Mouse (Mus musculus) hindbrain, embryonic 12.5 days (tissue): Measurements from ENCODE around the gene Oprm1. TPM values are rescaled to one million over a fixed set of nuclear protein-coding genes. Genes with fewer than 3 reads are reported as not detected.

Source experiments
- ATAC-seq: fragments of 200-750 bp; cut with Nextera tagmentation; 2 replicates; pipeline ENCODE4 v1.8.0; 2017; ENCODE audit warnings: moderate TSS enrichment; ENCODE audit not compliant: low FRiP score
- H3K27ac ChIP-seq: fragments of 300-500 bp; sonication (generic); 2 replicates; pipeline ENCODE4 v1.5.1; 2016; ENCODE audit warnings: mild to moderate bottlenecking
- H3K27me3 ChIP-seq: fragments of 300-500 bp; sonication (generic); 2 replicates; pipeline ENCODE4 v1.6.1; 2016; ENCODE audit warnings: mild to moderate bottlenecking
- H3K36me3 ChIP-seq: fragments of 300-500 bp; sonication (generic); 2 replicates; pipeline ENCODE4 v1.6.1; 2016; ENCODE audit warnings: mild to moderate bottlenecking
- H3K4me1 ChIP-seq: fragments of 300-500 bp; sonication (generic); 2 replicates; pipeline ENCODE4 v1.6.1; 2016
- H3K4me2 ChIP-seq: fragments of 300-500 bp; sonication (generic); replicated peaks from 2 replicates; pipeline ENCODE4 v1.6.1; 2016; ENCODE audit warnings: mild to moderate bottlenecking
- H3K4me3 ChIP-seq: fragments of 300-500 bp; sonication (generic); 2 replicates; pipeline ENCODE4 v1.5.1; 2016; ENCODE audit warnings: mild to moderate bottlenecking
- H3K9ac ChIP-seq: fragments of 300-500 bp; sonication (generic); 2 replicates; pipeline ENCODE4 v1.6.1; 2016; ENCODE audit warnings: mild to moderate bottlenecking, moderate library complexity
- H3K9me3 ChIP-seq: fragments of 300-500 bp; sonication (generic); replicated peaks from 2 replicates; pipeline ENCODE4 v1.6.1; 2016; ENCODE audit warnings: mild to moderate bottlenecking
- WGBS: fragments of 180-500 bp; shearing (Covaris S2); methylation state at CpG from one replicate; pipeline ENCODE4 v1.1.7; 2016; 5-methylcytosine and 5-hydroxymethylcytosine counted together
- polyA plus RNA-seq: library from polyadenylated mRNA; unstranded; fragments of >200 nt; fragmentation: Nextera tagmentation; extraction: Ambion mirVana; gene quantifications from 2 replicates; pipeline ENCODE4 v1.2.1, GENCODE M21; 2016

Gene Oprm1
- polyA plus RNA-seq, 1 experiment from 2014 or later: 1.1 TPM

DNA sequence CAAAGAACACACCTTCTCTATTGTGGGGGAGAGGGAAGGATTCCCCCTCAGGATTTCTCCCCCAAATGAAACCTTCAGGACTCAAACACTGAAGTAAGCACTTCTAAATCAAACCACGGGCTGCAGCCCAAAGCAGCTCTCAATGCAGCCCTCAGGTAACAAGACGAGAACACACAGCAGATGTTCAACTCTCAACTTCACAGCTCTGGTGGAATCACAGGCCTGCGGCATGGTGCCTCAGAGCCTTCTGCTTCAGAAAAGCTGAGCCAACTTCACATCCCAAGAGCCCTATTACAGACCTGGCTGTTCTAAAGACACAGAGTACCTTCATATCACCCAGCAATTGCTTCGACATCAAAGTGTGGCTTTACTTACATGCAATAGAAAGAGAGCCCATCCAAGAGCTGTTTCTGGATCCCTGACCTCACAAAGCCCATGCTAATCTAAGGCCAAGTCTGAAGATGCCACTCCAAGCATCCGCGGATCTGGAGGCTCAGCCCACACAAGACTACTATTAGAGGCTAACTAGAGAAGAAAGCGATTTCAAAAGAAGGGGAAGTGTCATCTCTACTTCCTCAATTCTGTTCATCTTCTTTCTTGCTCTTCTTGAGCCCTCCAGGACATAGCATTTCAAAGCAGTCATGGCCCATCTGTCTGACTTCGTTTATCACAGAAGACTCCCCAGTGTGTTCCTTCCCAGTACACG, 305.6 kb downstream of the Oprm1 start:
- no peaks in the 10 kb centered on the region for H3K9me3 ChIP-seq
- H3K4me2 ChIP-seq: no peak overlapping the region
- WGBS: 85% methylated on average over 9 of the region's 9 CpGs
- no peaks in the 10 kb centered on the region for H3K4me1 ChIP-seq
- no peak overlapping the region for H3K4me3 ChIP-seq
- H3K27ac ChIP-seq: no peak overlapping the region
- H3K36me3 ChIP-seq: no peaks in the 10 kb centered on the region
- no peaks in the 10 kb centered on the region for H3K27me3 ChIP-seq
- no peak for ATAC-seq
- no peak overlapping the region for H3K9ac ChIP-seq

DNA sequence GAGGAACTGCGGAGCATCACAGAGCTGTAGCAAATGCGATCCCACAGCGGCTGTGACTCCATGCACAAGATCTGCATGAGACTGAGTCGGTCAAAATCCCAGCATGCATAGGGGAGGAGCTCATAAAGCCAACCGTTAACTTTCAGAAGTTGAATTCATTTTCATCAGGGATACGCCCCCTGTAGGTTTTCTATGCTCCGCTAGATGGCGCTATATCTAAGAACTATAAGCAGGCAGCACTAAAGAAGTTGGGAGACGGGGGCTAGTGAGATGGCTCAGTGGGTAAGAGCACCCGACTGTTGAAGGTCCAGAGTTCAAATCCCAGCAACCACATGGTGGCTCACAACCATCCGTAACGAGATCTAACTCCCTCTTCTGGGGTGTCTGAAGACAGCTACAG, 310.3 kb downstream of the Oprm1 start:
- no peaks in the 10 kb centered on the region for H3K4me1 ChIP-seq
- H3K4me2 ChIP-seq: no peak overlapping the region
- ATAC-seq: no peak
- 69% methylated on average over 12 of the region's 12 CpGs for WGBS
- H3K9ac ChIP-seq: no peak overlapping the region
- no peaks in the 10 kb centered on the region for H3K36me3 ChIP-seq
- H3K9me3 ChIP-seq: no peaks in the 10 kb centered on the region
- no peak overlapping the region for H3K4me3 ChIP-seq
- no peak overlapping the region for H3K27ac ChIP-seq
- no peaks in the 10 kb centered on the region for H3K27me3 ChIP-seq

DNA sequence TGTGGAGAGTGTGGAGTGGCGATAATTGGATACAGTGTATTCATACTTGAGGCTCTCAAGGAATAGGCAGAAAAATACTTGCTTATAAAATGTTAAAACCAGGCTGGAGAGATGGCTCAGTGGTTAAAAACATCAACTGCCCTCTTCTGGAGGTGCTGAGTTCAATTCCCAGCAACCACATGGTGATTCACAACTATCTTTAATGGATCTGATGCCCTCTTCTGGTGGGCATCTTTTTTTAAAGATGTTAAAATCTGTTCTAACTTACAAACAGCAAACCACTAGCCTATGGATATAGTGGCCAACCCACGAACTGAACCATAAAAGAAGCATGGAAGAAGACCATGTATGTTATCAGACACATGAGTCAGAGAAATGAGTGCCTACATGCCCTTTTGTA, 310.8 kb downstream of the Oprm1 start:
- Histone ChIP-seq H3K36me3 (no peaks in the 10 kb centered on the region), H3K9me3 (no peaks in the 10 kb centered on the region), H3K4me2 (no peak overlapping the region), H3K9ac (no peak overlapping the region), H3K27me3 (no peaks in the 10 kb centered on the region), H3K4me1 (no peaks in the 10 kb centered on the region), H3K4me3 (no peak overlapping the region), H3K27ac (no peak overlapping the region)
- ATAC-seq: no peak
- 90% methylated on average over 2 of the region's 2 CpGs for WGBS

DNA sequence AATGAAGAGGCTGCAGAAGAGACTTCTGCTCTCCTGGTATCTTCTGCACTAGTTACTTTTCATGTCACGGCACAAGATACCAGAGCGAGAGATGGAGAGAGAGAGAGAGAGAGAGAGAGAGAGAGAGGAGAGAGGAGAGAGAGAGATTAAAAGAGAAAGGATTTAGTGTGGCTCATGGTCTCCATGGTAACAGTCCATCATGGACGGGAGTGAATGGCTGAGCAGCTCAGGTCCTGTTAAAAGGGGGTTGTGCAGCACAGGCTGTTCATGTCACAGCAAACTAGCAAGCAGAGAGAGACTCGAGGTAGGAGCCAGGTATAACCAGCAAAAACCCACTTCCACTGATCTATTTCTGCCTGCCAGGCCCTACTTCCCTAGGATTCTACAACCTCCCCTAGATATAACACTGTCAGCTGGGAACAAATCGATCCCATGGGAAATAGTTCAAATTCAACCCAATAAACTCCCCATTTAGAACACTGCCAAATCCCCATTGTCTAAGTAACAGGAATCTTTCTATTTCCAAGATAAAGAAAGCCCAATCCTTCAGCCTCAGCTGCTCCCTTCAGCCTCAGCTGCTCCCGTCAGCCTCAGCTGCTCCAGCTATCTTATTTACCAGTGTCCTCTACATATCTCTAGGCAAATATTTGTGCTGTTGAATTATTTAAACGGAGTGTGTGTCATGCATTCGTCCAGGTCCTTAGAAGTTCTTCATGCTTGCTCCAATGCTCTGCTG, 312.0 kb downstream of the Oprm1 start:
- H3K36me3 ChIP-seq: no peaks in the 10 kb centered on the region
- WGBS: 72% methylated on average over 8 of the region's 8 CpGs
- no peaks in the 10 kb centered on the region for H3K9me3 ChIP-seq
- H3K4me2 ChIP-seq: no peak overlapping the region
- H3K4me1 ChIP-seq: no peaks in the 10 kb centered on the region
- H3K27ac ChIP-seq: no peak overlapping the region
- peak; percentile 46; the same call in 1 of the 2 replicates for ATAC-seq
- H3K27me3 ChIP-seq: no peaks in the 10 kb centered on the region
- no peak overlapping the region for H3K9ac ChIP-seq
- H3K4me3 ChIP-seq: no peak overlapping the region

DNA sequence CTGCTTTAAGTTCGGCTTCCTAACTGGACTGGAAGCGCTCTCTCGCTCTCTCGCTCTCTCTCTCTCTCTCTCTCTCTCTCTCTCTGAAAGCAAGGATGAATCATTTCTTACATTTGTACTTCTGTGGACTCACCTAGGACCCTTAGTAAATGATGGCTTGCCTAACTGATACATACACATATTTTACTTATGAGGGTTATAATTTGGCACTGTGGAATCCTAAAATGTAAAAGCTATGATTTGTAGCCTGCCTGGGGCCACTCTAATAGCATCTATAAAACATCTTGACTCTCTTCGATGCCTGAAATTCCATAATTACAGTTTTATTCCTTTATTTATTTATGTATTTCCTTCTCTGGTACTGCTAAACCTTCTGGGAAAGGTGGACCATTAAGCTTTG, 312.6 kb downstream of the Oprm1 start:
- H3K4me2 ChIP-seq: no peak overlapping the region
- no peaks in the 10 kb centered on the region for H3K4me1 ChIP-seq
- H3K9ac ChIP-seq: no peak overlapping the region
- H3K4me3 ChIP-seq: no peak overlapping the region
- 90% methylated on average over 5 of the region's 5 CpGs for WGBS
- no peak for ATAC-seq
- no peaks in the 10 kb centered on the region for H3K9me3 ChIP-seq
- no peak overlapping the region for H3K27ac ChIP-seq
- no peaks in the 10 kb centered on the region for H3K36me3 ChIP-seq
- H3K27me3 ChIP-seq: no peaks in the 10 kb centered on the region

DNA sequence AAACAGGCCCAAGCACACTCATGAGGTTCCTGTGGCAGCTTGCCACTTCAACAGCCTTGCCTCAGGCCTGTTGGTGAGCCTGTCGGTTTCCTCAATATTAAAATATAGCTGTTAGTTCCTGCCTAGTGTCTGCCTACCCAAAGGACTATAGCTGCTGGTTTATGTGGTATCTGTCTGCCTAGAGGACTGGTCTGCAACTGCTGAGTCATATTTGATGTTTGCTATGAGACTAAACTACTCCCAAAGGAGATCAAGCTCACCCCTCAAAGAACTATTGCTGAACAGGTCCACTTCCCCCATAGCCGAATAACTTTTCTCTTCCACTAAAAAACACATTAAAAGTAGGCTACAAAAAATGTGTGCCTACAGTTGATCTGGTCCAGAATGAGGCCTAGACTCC, 315.9 kb downstream of the Oprm1 start:
- Histone ChIP-seq H3K27ac (no peak overlapping the region), H3K36me3 (no peaks in the 10 kb centered on the region), H3K9me3 (no peaks in the 10 kb centered on the region), H3K27me3 (no peaks in the 10 kb centered on the region), H3K4me1 (no peaks in the 10 kb centered on the region), H3K4me3 (no peak overlapping the region), H3K4me2 (no peak overlapping the region), H3K9ac (no peak overlapping the region)
- WGBS: 89% methylated on average over 2 of the region's 2 CpGs
- no peak for ATAC-seq

DNA sequence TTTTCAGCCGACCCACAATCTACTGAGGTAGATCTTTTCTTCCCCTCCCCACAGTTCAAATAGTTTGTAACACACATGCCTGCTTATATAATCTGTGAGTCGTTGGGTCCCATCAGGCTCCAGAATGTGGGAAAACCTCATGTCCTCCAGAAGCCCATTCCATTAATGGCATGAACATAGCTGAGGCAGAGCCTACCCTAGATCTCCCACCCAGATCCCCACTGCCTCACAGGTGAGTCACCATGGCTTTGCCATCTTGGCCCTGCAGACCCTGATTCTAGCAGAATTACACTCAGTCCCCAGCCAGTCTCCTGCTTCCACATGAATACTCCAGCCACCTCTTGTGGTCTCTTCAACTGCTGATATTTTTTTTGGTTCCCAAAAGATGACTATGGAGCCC, 317.4 kb downstream of the Oprm1 start:
- 86% methylated on average over 2 of the region's 2 CpGs for WGBS
- Histone ChIP-seq H3K27ac (no peak overlapping the region), H3K36me3 (no peaks in the 10 kb centered on the region), H3K9ac (no peak overlapping the region), H3K4me2 (no peak overlapping the region), H3K4me1 (no peaks in the 10 kb centered on the region), H3K9me3 (no peaks in the 10 kb centered on the region), H3K27me3 (no peaks in the 10 kb centered on the region), H3K4me3 (no peak overlapping the region)
- no peak for ATAC-seq

DNA sequence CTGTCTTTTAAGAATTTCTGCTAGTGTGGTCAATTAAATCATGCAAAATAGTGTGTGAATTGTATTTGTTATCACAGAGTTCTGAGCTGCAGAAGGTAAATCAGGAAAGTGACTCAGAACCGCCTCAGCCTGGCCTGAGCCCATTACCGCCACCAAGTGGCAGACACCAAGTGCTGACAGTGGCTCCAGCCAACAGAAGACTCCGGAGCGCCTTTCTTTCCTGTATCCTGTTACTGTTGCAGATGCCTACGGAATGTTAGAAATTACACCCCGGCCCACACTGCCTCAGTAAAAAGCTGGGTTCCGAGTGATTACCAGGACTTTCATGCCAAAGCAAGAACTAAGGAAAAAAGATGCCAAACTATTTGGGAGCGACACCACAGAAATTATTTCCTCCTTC, 317.9 kb downstream of the Oprm1 start:
- H3K4me3 ChIP-seq: no peak overlapping the region
- peak; percentile 85 for ATAC-seq
- H3K9me3 ChIP-seq: no peaks in the 10 kb centered on the region
- no peak overlapping the region for H3K9ac ChIP-seq
- H3K27ac ChIP-seq: no peak overlapping the region
- H3K36me3 ChIP-seq: no peaks in the 10 kb centered on the region
- H3K27me3 ChIP-seq: no peaks in the 10 kb centered on the region
- H3K4me1 ChIP-seq: no peaks in the 10 kb centered on the region
- H3K4me2 ChIP-seq: peak overlapping the region; percentile 8; the same call in 1 of the 2 replicates
- 17% methylated on average over 8 of the region's 8 CpGs for WGBS

DNA sequence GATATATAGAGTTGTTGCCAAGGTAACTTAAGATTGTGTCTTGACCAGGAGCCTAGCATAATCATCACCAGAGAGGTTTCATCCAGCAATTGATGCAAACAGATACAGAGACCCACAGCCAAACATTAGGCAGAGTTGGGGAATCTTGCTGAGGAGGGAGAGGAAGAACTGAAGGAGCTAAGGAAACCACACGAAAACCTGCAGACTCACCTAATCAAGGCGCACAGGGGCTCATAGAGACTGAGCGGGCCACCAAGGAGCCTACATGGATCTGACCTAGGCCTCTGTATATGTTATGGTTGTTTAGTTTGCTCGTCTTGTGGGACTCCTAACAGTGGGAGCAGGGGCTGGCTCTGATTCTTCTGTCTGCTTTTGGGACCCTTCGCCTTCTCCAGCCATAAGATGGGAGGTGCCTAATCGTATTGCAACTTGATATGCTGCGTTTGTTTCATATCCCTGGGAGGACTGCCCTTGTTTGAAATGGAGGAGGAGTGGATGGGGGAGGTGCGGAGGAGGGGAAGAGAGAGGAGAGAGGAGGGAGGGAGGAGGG, 318.4 kb downstream of the Oprm1 start:
- 57% methylated on average over 7 of the region's 8 CpGs for WGBS
- peak overlapping the region; percentile 8 for H3K4me2 ChIP-seq
- no peaks in the 10 kb centered on the region for H3K4me1 ChIP-seq
- H3K9ac ChIP-seq: no peak overlapping the region
- H3K27ac ChIP-seq: no peak overlapping the region
- H3K4me3 ChIP-seq: no peak overlapping the region
- H3K27me3 ChIP-seq: no peaks in the 10 kb centered on the region
- no peaks in the 10 kb centered on the region for H3K9me3 ChIP-seq
- peak; percentile 32; the same call in 1 of the 2 replicates for ATAC-seq
- no peaks in the 10 kb centered on the region for H3K36me3 ChIP-seq

DNA sequence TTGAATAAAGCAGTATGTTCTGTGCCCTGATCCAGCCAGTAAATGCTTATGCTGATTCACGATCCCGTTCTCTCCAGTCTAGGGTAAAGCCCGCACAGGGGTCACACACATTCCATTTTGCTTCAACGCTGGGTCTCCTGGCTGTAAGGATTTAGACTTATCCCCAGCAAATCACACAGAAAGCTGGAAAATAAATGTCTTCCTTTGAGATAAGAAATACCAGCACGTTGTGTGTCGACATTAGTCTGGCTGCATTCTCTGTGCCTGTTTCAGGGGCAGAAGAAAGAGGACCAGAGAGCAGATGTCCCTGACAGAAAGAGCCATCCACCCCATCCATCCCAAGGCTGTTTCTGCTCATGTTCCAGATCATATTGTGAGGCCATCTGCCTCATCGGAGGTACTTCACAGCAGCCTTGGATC, 319.1 kb downstream of the Oprm1 start:
- Histone ChIP-seq H3K4me3 (no peak overlapping the region), H3K9me3 (no peaks in the 10 kb centered on the region), H3K4me1 (no peaks in the 10 kb centered on the region), H3K36me3 (no peaks in the 10 kb centered on the region), H3K27me3 (no peaks in the 10 kb centered on the region), H3K27ac (no peak overlapping the region), H3K9ac (no peak overlapping the region), H3K4me2 (no peak overlapping the region)
- ATAC-seq: no peak
- WGBS: 86% methylated on average over 7 of the region's 7 CpGs

DNA sequence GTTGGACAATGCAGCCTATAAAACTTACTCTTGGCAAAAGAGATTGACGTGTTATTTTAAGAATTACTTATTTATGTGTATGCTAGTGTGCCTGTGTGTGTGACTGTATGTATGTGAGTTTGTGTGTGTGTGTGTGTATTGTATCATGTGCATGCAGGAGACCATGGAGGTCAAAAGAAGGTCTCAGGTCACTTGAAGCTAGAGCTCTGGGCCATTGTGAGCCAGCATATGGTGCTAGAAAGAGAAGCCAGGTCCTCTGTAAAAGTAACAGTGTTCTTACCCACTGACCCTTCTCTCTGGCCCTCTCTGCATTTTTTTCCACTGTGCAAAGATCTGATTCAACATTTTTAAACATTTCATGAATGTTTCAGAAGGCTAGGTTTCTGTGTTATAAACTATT, 319.7 kb downstream of the Oprm1 start:
- WGBS: 91% methylated on average over 1 of the region's 1 CpGs
- H3K36me3 ChIP-seq: no peaks in the 10 kb centered on the region
- H3K27me3 ChIP-seq: no peaks in the 10 kb centered on the region
- no peaks in the 10 kb centered on the region for H3K4me1 ChIP-seq
- no peak overlapping the region for H3K4me2 ChIP-seq
- no peak for ATAC-seq
- H3K9me3 ChIP-seq: no peaks in the 10 kb centered on the region
- H3K27ac ChIP-seq: no peak overlapping the region
- no peak overlapping the region for H3K4me3 ChIP-seq
- H3K9ac ChIP-seq: no peak overlapping the region
